In the genomic region with DNA sequence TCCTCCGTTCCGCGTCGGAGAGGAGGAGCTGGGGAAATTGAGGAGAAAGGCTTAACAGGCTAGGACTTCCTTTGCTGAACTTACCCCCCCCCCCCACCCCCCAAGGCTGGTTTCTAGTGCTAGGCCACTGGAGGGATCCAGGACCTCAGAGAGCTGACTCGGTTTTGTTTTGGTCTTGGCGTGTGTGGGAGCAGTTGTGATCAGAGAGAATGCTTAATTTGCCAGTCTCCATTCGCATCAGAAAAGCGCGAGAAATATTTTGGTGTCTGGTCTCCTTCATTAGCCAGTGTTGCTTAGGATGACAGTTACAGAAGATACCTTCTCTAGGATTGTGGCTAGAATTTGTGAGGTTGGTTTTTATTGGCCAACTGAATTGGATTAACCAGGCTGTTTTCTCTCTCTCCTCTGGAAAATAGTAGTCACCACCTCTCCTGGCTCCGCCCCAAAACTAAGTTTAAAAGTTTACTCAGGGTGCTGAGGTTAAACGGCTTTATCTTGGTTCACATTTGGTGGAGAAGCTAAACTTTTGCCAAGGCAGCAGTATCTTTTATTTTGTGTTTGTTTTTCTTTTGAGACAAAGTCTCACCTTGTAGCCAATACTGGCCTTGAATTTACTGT, we compare ENCODE assay signal across 8 mouse cellular contexts. TPM values are rescaled to one million over a fixed set of nuclear protein-coding genes. Genes with fewer than 3 reads are reported as not detected.
DNase-seq lines count a peak whose midpoint lies in the region; ATAC-seq lines count a peak whose summit lies in the region.

No protein-coding gene starts in this region.

- 8% methylated on average over 11 of the region's 11 CpGs for WGBS in forebrain, embryonic 13.5 days
- 3% methylated on average over 11 of the region's 11 CpGs for WGBS in liver, embryonic 15.5 days (ENCODE audit: insufficient replicate concordance)

- peak overlapping the region; percentile 98 for H3K27ac ChIP-seq in forebrain, embryonic 13.5 days
- peak overlapping the region; percentile 94 for H3K27ac ChIP-seq in liver, embryonic 15.5 days (replicated peaks)

- H3K4me2 ChIP-seq in forebrain, embryonic 13.5 days = peak overlapping the region; percentile 72
- H3K4me2 ChIP-seq in liver, embryonic 15.5 days = peak overlapping the region; percentile 76

- peak overlapping the region; percentile 92 for H3K9ac ChIP-seq in forebrain, embryonic 13.5 days
- H3K9ac ChIP-seq in liver, embryonic 15.5 days = peak overlapping the region; percentile 84

- H3K36me3 ChIP-seq in forebrain, embryonic 13.5 days (ENCODE audit: poor library complexity, severe bottlenecking) = peaks cover 20% of the 10 kb centered on the region
- H3K36me3 ChIP-seq in liver, embryonic 15.5 days (replicated peaks) = peaks cover 12% of the 10 kb centered on the region

- no peak; the same call in 1 of the 2 replicates for ATAC-seq in forebrain, embryonic 13.5 days
- ATAC-seq in liver, embryonic 15.5 days (ENCODE audit: insufficient read depth) = 0 out of 2 replicates have a peak, but pooled peaks have one; percentile 0

- H3K9me3 ChIP-seq in forebrain, embryonic 13.5 days (replicated peaks) = no peaks in the 10 kb centered on the region
- no peaks in the 10 kb centered on the region for H3K9me3 ChIP-seq in liver, embryonic 15.5 days (replicated peaks)

- H3K4me3 ChIP-seq in forebrain, embryonic 13.5 days = peak overlapping the region; percentile 95
- peak overlapping the region; percentile 71 for H3K4me3 ChIP-seq in liver, embryonic 15.5 days (replicated peaks)

- H3K27me3 ChIP-seq in forebrain, embryonic 13.5 days = no peaks in the 10 kb centered on the region
- H3K27me3 ChIP-seq in liver, embryonic 15.5 days = no peaks in the 10 kb centered on the region

- DNase-seq in cerebellum, adult 9-11 months = peak; percentile 40
- no peak for DNase-seq in cerebellum, adult 18-20 months
- peak; percentile 73 for DNase-seq in adipocyte (ENCODE audit: low spot score)
- DNase-seq in induced T-regulatory cell, adult 2 months (ENCODE audit: low read depth) = peak; percentile 89
- DNase-seq in skeletal muscle tissue, adult 2 months (ENCODE audit: low read depth, low spot score) = peak; percentile 30
- no peak for DNase-seq in right cerebral cortex, postnatal 10 days (ENCODE audit: low spot score in 2 of 2)

- H3K4me1 ChIP-seq in forebrain, embryonic 13.5 days = peaks cover 23% of the 10 kb centered on the region
- H3K4me1 ChIP-seq in liver, embryonic 15.5 days (replicated peaks) = peaks cover 29% of the 10 kb centered on the region

RNA-seq across cellular contexts. Expression of a gene that starts 0.7 kb away (rescaled TPM):
- 30.5 and 35.7 TPM in 2 replicates for polyA plus RNA-seq in forebrain, embryonic 13.5 days (2015; fragmentation: Nextera tagmentation; extraction: Ambion mirVana)
- 3.6 and 4.4 TPM in 2 replicates for polyA plus RNA-seq in liver, embryonic 15.5 days (2015; fragmentation: Nextera tagmentation; extraction: Ambion mirVana)

RNA-seq across cellular contexts. Expression of a gene that starts 0.9 kb away (rescaled TPM):
- polyA plus RNA-seq in forebrain, embryonic 13.5 days (2015; fragmentation: Nextera tagmentation; extraction: Ambion mirVana) = 18.3 and 20.0 TPM in 2 replicates
- polyA plus RNA-seq in liver, embryonic 15.5 days (2015; fragmentation: Nextera tagmentation; extraction: Ambion mirVana) = 4.5 and 4.7 TPM in 2 replicates

RNA-seq across cellular contexts. Expression of a gene that starts 28.6 kb away (rescaled TPM):
- polyA plus RNA-seq in forebrain, embryonic 13.5 days (2015; fragmentation: Nextera tagmentation; extraction: Ambion mirVana) = 33.3 and 39.1 TPM in 2 replicates
- polyA plus RNA-seq in liver, embryonic 15.5 days (2015; fragmentation: Nextera tagmentation; extraction: Ambion mirVana) = 19.7 and 20.0 TPM in 2 replicates

RNA-seq across cellular contexts. Expression of a gene that starts 29.6 kb away (rescaled TPM):
- 9.7 and 10.5 TPM in 2 replicates for polyA plus RNA-seq in forebrain, embryonic 13.5 days (2015; fragmentation: Nextera tagmentation; extraction: Ambion mirVana)
- 1.2 TPM in 2 replicates for polyA plus RNA-seq in liver, embryonic 15.5 days (2015; fragmentation: Nextera tagmentation; extraction: Ambion mirVana)

Comparison
In these comparisons a context has a peak if more than half of its experiments do, and no peak if none do; other contexts are left out.
1. DNase-seq: peak in cerebellum, adult 9-11 months (single experiment), adipocyte (single experiment), induced T-regulatory cell, adult 2 months (single experiment) and skeletal muscle tissue, adult 2 months (single experiment); none in cerebellum, adult 18-20 months (0 of 2) and right cerebral cortex, postnatal 10 days (0 of 2).